Mouse (Mus musculus): ENCODE data around the gene Anapc11. TPM values are rescaled to one million over a fixed set of nuclear protein-coding genes. Genes with fewer than 3 reads are reported as not detected.

Anapc11 gene
- polyA plus RNA-seq, 1 experiment = 84.0 TPM

DNA sequence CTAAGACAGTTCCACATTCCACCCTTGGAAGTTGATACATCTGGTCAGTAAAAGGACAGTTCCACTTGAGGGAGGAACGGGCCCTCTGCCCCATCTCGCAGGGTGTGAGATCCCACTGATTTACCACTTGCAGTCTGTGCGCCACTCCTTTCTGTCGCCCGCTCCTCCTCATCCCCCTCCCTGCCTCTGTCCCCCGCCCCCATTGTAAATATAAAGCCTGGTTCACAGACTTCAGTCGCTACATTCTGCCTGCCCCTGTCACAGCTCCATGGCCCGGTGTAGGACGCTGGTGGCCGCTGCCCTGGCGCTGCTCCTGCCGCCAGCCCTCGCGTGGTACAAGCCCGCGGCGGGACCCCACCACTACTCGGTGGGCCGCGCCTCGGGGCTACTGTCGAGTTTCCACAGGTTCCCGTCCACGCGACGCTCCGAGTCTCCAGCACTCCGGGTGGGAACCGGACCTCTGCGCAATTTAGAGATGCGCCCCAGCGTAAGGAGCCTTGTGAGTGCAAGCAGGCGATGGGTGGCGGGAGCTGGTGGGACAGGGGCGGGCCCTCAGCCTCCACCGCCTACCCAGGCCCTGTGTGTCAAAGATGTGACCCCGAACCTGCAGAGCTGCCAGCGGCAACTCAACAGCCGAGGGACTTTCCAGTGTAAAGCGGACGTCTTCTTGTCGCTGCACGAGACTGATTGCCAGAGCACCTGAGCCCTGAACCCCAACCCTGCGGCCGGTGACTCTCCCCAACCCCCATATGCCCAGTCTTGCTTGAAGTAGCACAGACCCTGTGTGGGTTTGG lies 10.2 kb downstream of the Anapc11 start, which contains the start of gene Npb:
Gene Npb (plus strand): TSS at position 237 of the 794 bp plus-strand sequence.
- H3K36me3 ChIP-seq (ENCODE audit: control insufficient read depth, insufficient read depth, low read length, poor library complexity, severe bottlenecking) = peaks cover 22% of the 10 kb centered on the region
- TF ChIP-seq EP300 (IDR thresholded peaks at IDR 0.05; ENCODE audit: insufficient read depth, low read depth, low read length) (no peak), CTCF (IDR thresholded peaks at IDR 0.05; ENCODE audit: low read depth, low read length) (no peak), POLR2A (IDR thresholded peaks at IDR 0.05; ENCODE audit: insufficient read depth, low read length) (no peak)
- H3K9ac ChIP-seq (ENCODE audit: low read depth, poor library complexity, severe bottlenecking) = peak within 1 kb of the TSS; percentile 61
- no peak within 1 kb of the TSS for H3K27ac ChIP-seq (ENCODE audit: insufficient read depth, low read length)
- H3K4me1 ChIP-seq (ENCODE audit: control insufficient read depth, insufficient read depth, low read length) = no peaks in the 10 kb centered on the region
- no peaks in the 10 kb centered on the region for H3K9me3 ChIP-seq (replicated peaks; ENCODE audit: control insufficient read depth, insufficient read depth, low read length, poor library complexity, severe bottlenecking)
- no peaks in the 10 kb centered on the region for H3K27me3 ChIP-seq (ENCODE audit: control insufficient read depth, insufficient read depth, low read length, poor library complexity, severe bottlenecking)
- peak within 1 kb of the TSS; percentile 28 for H3K4me3 ChIP-seq (ENCODE audit: low read depth, low read length)

GRCm38 (mm10) chr11:120609250-120609649 lies 11.0 kb downstream of the Anapc11 start:
- H3K9ac ChIP-seq (ENCODE audit: low read depth, poor library complexity, severe bottlenecking) = no peak overlapping the region
- no peak overlapping the region for H3K4me3 ChIP-seq (ENCODE audit: low read depth, low read length)
- peaks cover 17% of the 10 kb centered on the region for H3K36me3 ChIP-seq (ENCODE audit: control insufficient read depth, insufficient read depth, low read length, poor library complexity, severe bottlenecking)
- TF ChIP-seq CTCF (IDR thresholded peaks at IDR 0.05; ENCODE audit: low read depth, low read length) = no peak
- no peak for TF ChIP-seq POLR2A (IDR thresholded peaks at IDR 0.05; ENCODE audit: insufficient read depth, low read length)
- no peak for TF ChIP-seq EP300 (IDR thresholded peaks at IDR 0.05; ENCODE audit: insufficient read depth, low read depth, low read length)
- no peak overlapping the region for H3K27ac ChIP-seq (ENCODE audit: insufficient read depth, low read length)
- H3K9me3 ChIP-seq (replicated peaks; ENCODE audit: control insufficient read depth, insufficient read depth, low read length, poor library complexity, severe bottlenecking) = no peaks in the 10 kb centered on the region
- H3K27me3 ChIP-seq (ENCODE audit: control insufficient read depth, insufficient read depth, low read length, poor library complexity, severe bottlenecking) = no peaks in the 10 kb centered on the region
- H3K4me1 ChIP-seq (ENCODE audit: control insufficient read depth, insufficient read depth, low read length) = no peaks in the 10 kb centered on the region

GRCm38 (mm10) chr11:120610477-120611046 lies 12.3 kb downstream of the Anapc11 start:
- no peak for TF ChIP-seq CTCF (IDR thresholded peaks at IDR 0.05; ENCODE audit: low read depth, low read length)
- TF ChIP-seq POLR2A (IDR thresholded peaks at IDR 0.05; ENCODE audit: insufficient read depth, low read length) = no peak
- TF ChIP-seq EP300 (IDR thresholded peaks at IDR 0.05; ENCODE audit: insufficient read depth, low read depth, low read length) = no peak
- H3K9ac ChIP-seq (ENCODE audit: low read depth, poor library complexity, severe bottlenecking) = no peak overlapping the region
- H3K4me3 ChIP-seq (ENCODE audit: low read depth, low read length) = no peak overlapping the region
- H3K4me1 ChIP-seq (ENCODE audit: control insufficient read depth, insufficient read depth, low read length) = no peaks in the 10 kb centered on the region
- H3K27ac ChIP-seq (ENCODE audit: insufficient read depth, low read length) = no peak overlapping the region
- no peaks in the 10 kb centered on the region for H3K27me3 ChIP-seq (ENCODE audit: control insufficient read depth, insufficient read depth, low read length, poor library complexity, severe bottlenecking)
- H3K36me3 ChIP-seq (ENCODE audit: control insufficient read depth, insufficient read depth, low read length, poor library complexity, severe bottlenecking) = peaks cover 18% of the 10 kb centered on the region
- no peaks in the 10 kb centered on the region for H3K9me3 ChIP-seq (replicated peaks; ENCODE audit: control insufficient read depth, insufficient read depth, low read length, poor library complexity, severe bottlenecking)

- Histone ChIP-seq H3K27ac (ENCODE audit: insufficient read depth, low read length) (no peak overlapping the region), H3K4me3 (ENCODE audit: low read depth, low read length) (no peak overlapping the region), H3K27me3 (ENCODE audit: control insufficient read depth, insufficient read depth, low read length, poor library complexity, severe bottlenecking) (no peaks in the 10 kb centered on the region), H3K4me1 (ENCODE audit: control insufficient read depth, insufficient read depth, low read length) (peaks cover 2% of the 10 kb centered on the region), H3K36me3 (ENCODE audit: control insufficient read depth, insufficient read depth, low read length, poor library complexity, severe bottlenecking) (peaks cover 18% of the 10 kb centered on the region), H3K9ac (ENCODE audit: low read depth, poor library complexity, severe bottlenecking) (no peak overlapping the region), H3K9me3 (replicated peaks; ENCODE audit: control insufficient read depth, insufficient read depth, low read length, poor library complexity, severe bottlenecking) (no peaks in the 10 kb centered on the region)
- TF ChIP-seq POLR2A (IDR thresholded peaks at IDR 0.05; ENCODE audit: insufficient read depth, low read length) = no peak
- no peak for TF ChIP-seq EP300 (IDR thresholded peaks at IDR 0.05; ENCODE audit: insufficient read depth, low read depth, low read length)
- TF ChIP-seq CTCF (IDR thresholded peaks at IDR 0.05; ENCODE audit: low read depth, low read length) = peak; percentile 92
Measured at GRCm38 (mm10) chr11:120612763-120613162, 14.5 kb downstream of the Anapc11 start.

- H3K27me3 ChIP-seq (ENCODE audit: control insufficient read depth, insufficient read depth, low read length, poor library complexity, severe bottlenecking) = no peaks in the 10 kb centered on the region
- H3K27ac ChIP-seq (ENCODE audit: insufficient read depth, low read length) = no peak overlapping the region
- H3K4me3 ChIP-seq (ENCODE audit: low read depth, low read length) = no peak overlapping the region
- peaks cover 2% of the 10 kb centered on the region for H3K4me1 ChIP-seq (ENCODE audit: control insufficient read depth, insufficient read depth, low read length)
- TF ChIP-seq EP300 (IDR thresholded peaks at IDR 0.05; ENCODE audit: insufficient read depth, low read depth, low read length) = no peak
- TF ChIP-seq CTCF (IDR thresholded peaks at IDR 0.05; ENCODE audit: low read depth, low read length) = no peak
- no peak for TF ChIP-seq POLR2A (IDR thresholded peaks at IDR 0.05; ENCODE audit: insufficient read depth, low read length)
- H3K9me3 ChIP-seq (replicated peaks; ENCODE audit: control insufficient read depth, insufficient read depth, low read length, poor library complexity, severe bottlenecking) = no peaks in the 10 kb centered on the region
- peaks cover 18% of the 10 kb centered on the region for H3K36me3 ChIP-seq (ENCODE audit: control insufficient read depth, insufficient read depth, low read length, poor library complexity, severe bottlenecking)
- no peak overlapping the region for H3K9ac ChIP-seq (ENCODE audit: low read depth, poor library complexity, severe bottlenecking)
Measured at GRCm38 (mm10) chr11:120613481-120613972, 15.3 kb downstream of the Anapc11 start.

GRCm38 (mm10) chr11:120613976-120614375 lies 15.8 kb downstream of the Anapc11 start:
- Histone ChIP-seq H3K27me3 (ENCODE audit: control insufficient read depth, insufficient read depth, low read length, poor library complexity, severe bottlenecking) (no peaks in the 10 kb centered on the region), H3K36me3 (ENCODE audit: control insufficient read depth, insufficient read depth, low read length, poor library complexity, severe bottlenecking) (peaks cover 18% of the 10 kb centered on the region), H3K4me3 (ENCODE audit: low read depth, low read length) (no peak overlapping the region), H3K9ac (ENCODE audit: low read depth, poor library complexity, severe bottlenecking) (no peak overlapping the region), H3K27ac (ENCODE audit: insufficient read depth, low read length) (no peak overlapping the region), H3K4me1 (ENCODE audit: control insufficient read depth, insufficient read depth, low read length) (peaks cover 2% of the 10 kb centered on the region), H3K9me3 (replicated peaks; ENCODE audit: control insufficient read depth, insufficient read depth, low read length, poor library complexity, severe bottlenecking) (no peaks in the 10 kb centered on the region)
- TF ChIP-seq EP300 (IDR thresholded peaks at IDR 0.05; ENCODE audit: insufficient read depth, low read depth, low read length) (no peak), CTCF (IDR thresholded peaks at IDR 0.05; ENCODE audit: low read depth, low read length) (no peak), POLR2A (IDR thresholded peaks at IDR 0.05; ENCODE audit: insufficient read depth, low read length) (no peak)

All from ES-Bruce4 (cell line).